Mouse (Mus musculus) midbrain, embryonic 12.5 days (tissue): ENCODE measurements around the gene Slc6a19. TPM values are rescaled to one million over a fixed set of nuclear protein-coding genes. Genes with fewer than 3 reads are reported as not detected.
"Not testable (repeated sequence)": the region's sequence is repeated elsewhere in the genome, so short reads cannot be mapped to it uniquely, and the experiment has no call there.

Experiments
- ATAC-seq: fragments of 200-750 bp; cut with Nextera tagmentation; 2 replicates; pipeline ENCODE4 v1.8.0; 2017; ENCODE audit warnings: low read depth, moderate TSS enrichment, moderate library complexity; ENCODE audit not compliant: low FRiP score
- H3K27ac ChIP-seq: fragments of 300-500 bp; sonication (generic); replicated peaks from 2 replicates; pipeline ENCODE4 v1.5.1; 2016; ENCODE audit warnings: mild to moderate bottlenecking
- H3K27me3 ChIP-seq: fragments of 300-500 bp; sonication (generic); 2 replicates; pipeline ENCODE4 v1.6.1; 2016; ENCODE audit warnings: mild to moderate bottlenecking
- H3K36me3 ChIP-seq: fragments of 300-500 bp; sonication (generic); 2 replicates; pipeline ENCODE4 v1.6.1; 2016
- H3K4me1 ChIP-seq: fragments of 300-500 bp; sonication (generic); 2 replicates; pipeline ENCODE4 v1.6.1; 2016
- H3K4me2 ChIP-seq: fragments of 300-500 bp; sonication (generic); replicated peaks from 2 replicates; pipeline ENCODE4 v1.6.1; 2016; ENCODE audit warnings: mild to moderate bottlenecking, moderate library complexity
- H3K4me3 ChIP-seq: fragments of 300-500 bp; sonication (generic); 2 replicates; pipeline ENCODE4 v1.5.1; 2016; ENCODE audit warnings: mild to moderate bottlenecking
- H3K9ac ChIP-seq: fragments of 300-500 bp; sonication (generic); replicated peaks from 2 replicates; pipeline ENCODE4 v1.6.1; 2016; ENCODE audit warnings: mild to moderate bottlenecking, moderate library complexity
- H3K9me3 ChIP-seq: fragments of 300-500 bp; sonication (generic); 2 replicates; pipeline ENCODE4 v1.6.1; 2016; ENCODE audit warnings: mild to moderate bottlenecking
- WGBS: fragments of 180-500 bp; shearing (Covaris S2); methylation state at CpG from one replicate; pipeline ENCODE4 v1.1.7; 2016; 5-methylcytosine and 5-hydroxymethylcytosine counted together
- polyA plus RNA-seq: library from polyadenylated mRNA; unstranded; fragments of >200 nt; fragmentation: Nextera tagmentation; extraction: Ambion mirVana; gene quantifications from 2 replicates; pipeline ENCODE4 v1.2.1, GENCODE M21; 2016

Gene Slc6a19
- 0.15 TPM in 1 of 2 replicates, not detected in the other for polyA plus RNA-seq

- Histone ChIP-seq H3K27ac (no peak within 1 kb of the TSS), H3K9ac (no peak within 1 kb of the TSS), H3K4me1 (no peaks in the 10 kb centered on the region), H3K4me3 (no peak within 1 kb of the TSS), H3K4me2 (no peak within 1 kb of the TSS), H3K27me3 (no peaks in the 10 kb centered on the region), H3K9me3 (no peaks in the 10 kb centered on the region), H3K36me3 (no peaks in the 10 kb centered on the region)
- 80% methylated on average over 7 of the region's 7 CpGs for WGBS
- no peak for ATAC-seq
Observed at GRCm38 (mm10) chr13:73704694-73705325, at the start of gene Slc6a19. Slc6a19 (minus strand) TSS chr13:73704865.

- H3K36me3 ChIP-seq = no peaks in the 10 kb centered on the region
- WGBS = 86% methylated on average over 3 of the region's 3 CpGs
- H3K27ac ChIP-seq = no peak overlapping the region
- ATAC-seq = no peak
- H3K9me3 ChIP-seq = no peaks in the 10 kb centered on the region
- no peaks in the 10 kb centered on the region; the same call in 1 of the 2 replicates for H3K27me3 ChIP-seq
- H3K4me2 ChIP-seq = no peak overlapping the region
- no peak overlapping the region for H3K9ac ChIP-seq
- peaks cover 14% of the 10 kb centered on the region for H3K4me1 ChIP-seq
- no peak overlapping the region for H3K4me3 ChIP-seq
Observed at GRCm38 (mm10) chr13:73751284-73751683, 46.6 kb upstream of the Slc6a19 start.

- H3K9ac ChIP-seq = no peak overlapping the region
- H3K27ac ChIP-seq = no peak overlapping the region
- H3K4me2 ChIP-seq = no peak overlapping the region
- H3K27me3 ChIP-seq = no peaks in the 10 kb centered on the region; the same call in 1 of the 2 replicates
- H3K4me1 ChIP-seq = peaks cover 14% of the 10 kb centered on the region
- H3K9me3 ChIP-seq = no peaks in the 10 kb centered on the region
- H3K36me3 ChIP-seq = no peaks in the 10 kb centered on the region
- no peak for ATAC-seq
- 66% methylated on average over 6 of the region's 6 CpGs for WGBS
- H3K4me3 ChIP-seq = no peak overlapping the region
Observed at GRCm38 (mm10) chr13:73750435-73750834, 45.8 kb upstream of the Slc6a19 start.

- Histone ChIP-seq H3K4me3 (no peak overlapping the region), H3K27ac (no peak overlapping the region), H3K9ac (no peak overlapping the region), H3K27me3 (no peaks in the 10 kb centered on the region; the same call in none of the 2 replicates), H3K9me3 (no peaks in the 10 kb centered on the region), H3K36me3 (no peaks in the 10 kb centered on the region), H3K4me2 (0 out of 2 replicates have a peak overlapping the region, but pooled peaks have one; percentile 2), H3K4me1 (peaks cover 20% of the 10 kb centered on the region)
- WGBS = 32% methylated on average over 15 of the region's 15 CpGs
- no peak for ATAC-seq
Observed at GRCm38 (mm10) chr13:73748663-73749440, 44.2 kb upstream of the Slc6a19 start.

- H3K4me1 ChIP-seq = peaks cover 19% of the 10 kb centered on the region
- H3K4me2 ChIP-seq = no peak overlapping the region
- no peak overlapping the region for H3K27ac ChIP-seq
- 83% methylated on average over 3 of the region's 3 CpGs for WGBS
- H3K9ac ChIP-seq = no peak overlapping the region
- no peaks in the 10 kb centered on the region for H3K9me3 ChIP-seq
- H3K27me3 ChIP-seq = no peaks in the 10 kb centered on the region; the same call in none of the 2 replicates
- ATAC-seq = no peak
- no peak overlapping the region for H3K4me3 ChIP-seq
- no peaks in the 10 kb centered on the region for H3K36me3 ChIP-seq
Observed at GRCm38 (mm10) chr13:73743662-73744061, 39.0 kb upstream of the Slc6a19 start.

GRCm38 (mm10) chr13:73742944-73743343 is 38.3 kb upstream of the Slc6a19 start:
- Histone ChIP-seq H3K36me3 (no peaks in the 10 kb centered on the region), H3K27ac (no peak overlapping the region), H3K4me3 (no peak overlapping the region), H3K4me2 (no peak overlapping the region), H3K9ac (no peak overlapping the region), H3K9me3 (no peaks in the 10 kb centered on the region), H3K4me1 (peaks cover 19% of the 10 kb centered on the region), H3K27me3 (no peaks in the 10 kb centered on the region; the same call in 1 of the 2 replicates)
- ATAC-seq = peak; percentile 85; the same call in 1 of the 2 replicates
- WGBS = 40% methylated on average over 4 of the region's 4 CpGs

GRCm38 (mm10) chr13:73740399-73740944 is 35.8 kb upstream of the Slc6a19 start:
- H3K9me3 ChIP-seq, H3K4me2 ChIP-seq, H3K27ac ChIP-seq, ATAC-seq, H3K36me3 ChIP-seq, H3K27me3 ChIP-seq, H3K4me3 ChIP-seq, H3K9ac ChIP-seq: not testable (repeated sequence)
- WGBS = 69% methylated on average over 2 of the region's 2 CpGs
- peaks cover 19% of the 10 kb centered on the region for H3K4me1 ChIP-seq

GRCm38 (mm10) chr13:73736943-73737342 is 32.3 kb upstream of the Slc6a19 start:
- Histone ChIP-seq H3K27ac (no peak overlapping the region), H3K36me3 (no peaks in the 10 kb centered on the region), H3K4me3 (no peak overlapping the region), H3K9me3 (no peaks in the 10 kb centered on the region), H3K9ac (no peak overlapping the region), H3K4me1 (peaks cover 12% of the 10 kb centered on the region), H3K4me2 (no peak overlapping the region), H3K27me3 (peaks cover 28% of the 10 kb centered on the region)
- WGBS = 85% methylated on average over 3 of the region's 3 CpGs
- ATAC-seq = no peak

- Histone ChIP-seq H3K9me3 (no peaks in the 10 kb centered on the region), H3K4me1 (peaks cover 12% of the 10 kb centered on the region), H3K27ac (no peak overlapping the region), H3K9ac (no peak overlapping the region), H3K27me3 (peaks cover 36% of the 10 kb centered on the region), H3K4me3 (no peak overlapping the region), H3K36me3 (no peaks in the 10 kb centered on the region), H3K4me2 (no peak overlapping the region)
- ATAC-seq = no peak
- 82% methylated on average over 2 of the region's 2 CpGs for WGBS
Observed at GRCm38 (mm10) chr13:73735928-73736327, 31.3 kb upstream of the Slc6a19 start.

GRCm38 (mm10) chr13:73735270-73735669 is 30.6 kb upstream of the Slc6a19 start:
- H3K36me3 ChIP-seq = no peaks in the 10 kb centered on the region
- peaks cover 12% of the 10 kb centered on the region for H3K4me1 ChIP-seq
- 84% methylated on average over 8 of the region's 8 CpGs for WGBS
- no peaks in the 10 kb centered on the region for H3K9me3 ChIP-seq
- no peak overlapping the region for H3K4me3 ChIP-seq
- H3K9ac ChIP-seq = no peak overlapping the region
- ATAC-seq = no peak
- no peak overlapping the region for H3K27ac ChIP-seq
- no peak overlapping the region for H3K4me2 ChIP-seq
- peaks cover 36% of the 10 kb centered on the region for H3K27me3 ChIP-seq

- H3K27ac ChIP-seq = no peak overlapping the region
- 88% methylated on average over 1 of the region's 1 CpGs for WGBS
Observed at GRCm38 (mm10) chr13:73734379-73734778, 29.7 kb upstream of the Slc6a19 start.

More at GRCm38 (mm10) chr13:73734379-73734778, 29.7 kb upstream of the Slc6a19 start:
- H3K4me1 ChIP-seq = peaks cover 12% of the 10 kb centered on the region
- no peaks in the 10 kb centered on the region for H3K36me3 ChIP-seq
- no peak overlapping the region for H3K9ac ChIP-seq
- no peak overlapping the region for H3K4me3 ChIP-seq
- ATAC-seq = no peak
- H3K9me3 ChIP-seq = no peaks in the 10 kb centered on the region
- H3K4me2 ChIP-seq = no peak overlapping the region
- peaks cover 36% of the 10 kb centered on the region for H3K27me3 ChIP-seq
